11 mouse cellular contexts compared by ENCODE assay signal in genomic region chr5:127483955-127484659, GRCm38 (mm10).
DNase-seq lines count a peak whose midpoint lies in the region; ATAC-seq lines count a peak whose summit lies in the region.
"Had no signal": no experiment of that assay in that cellular context is flagged by ENCODE, and none has a peak within 500 bp of the region (broad histone marks: within the 10 kb centered on the region; RNA-seq: fewer than 3 reads in every experiment).

No protein-coding gene starts in this region.

- no peak overlapping the region for H3K4me3 ChIP-seq in hindbrain, embryonic 10.5 days
- H3K4me3 ChIP-seq in hindbrain, embryonic 12.5 days: no peak overlapping the region
- H3K4me3 ChIP-seq in midbrain, embryonic 10.5 days: no peak overlapping the region
- H3K4me3 ChIP-seq in midbrain, embryonic 11.5 days (ENCODE audit: low read depth, low read length): no peak overlapping the region
- H3K4me3 ChIP-seq in limb, embryonic 10.5 days: no peak overlapping the region; the same call in 1 of the 2 replicates
- no peak overlapping the region for H3K4me3 ChIP-seq in neural tube, embryonic 12.5 days
- H3K4me3 ChIP-seq: erythroblast, embryonic 14.5 days; liver, embryonic 15.5 days had no signal

- no peak overlapping the region for H3K4me2 ChIP-seq in hindbrain, embryonic 12.5 days (replicated peaks)
- H3K4me2 ChIP-seq in midbrain, embryonic 11.5 days: no peak overlapping the region
- H3K4me2 ChIP-seq in neural tube, embryonic 12.5 days (replicated peaks): peak overlapping the region; percentile 25

- ATAC-seq in hindbrain, embryonic 12.5 days (ENCODE audit: low FRiP score): no peak
- no peak for ATAC-seq in midbrain, embryonic 11.5 days (ENCODE audit: low FRiP score)
- ATAC-seq in neural tube, embryonic 12.5 days (ENCODE audit: low FRiP score, low read depth): no peak

- H3K27ac ChIP-seq in hindbrain, embryonic 10.5 days: peak overlapping the region; percentile 56; the same call in 1 of the 2 replicates
- H3K27ac ChIP-seq in hindbrain, embryonic 12.5 days: no peak overlapping the region
- peak overlapping the region; percentile 67 for H3K27ac ChIP-seq in midbrain, embryonic 10.5 days (replicated peaks)
- no peak overlapping the region for H3K27ac ChIP-seq in midbrain, embryonic 11.5 days (ENCODE audit: low read depth, low read length)
- peak overlapping the region; percentile 80 for H3K27ac ChIP-seq in limb, embryonic 10.5 days
- H3K27ac ChIP-seq in neural tube, embryonic 12.5 days: no peak overlapping the region
- H3K27ac ChIP-seq: liver, embryonic 15.5 days had no signal

- DNase-seq in hindbrain, embryonic 10.5 days (ENCODE audit: low spot score): no peak
- DNase-seq in midbrain, embryonic 10.5 days (ENCODE audit: low spot score): no peak
- DNase-seq in midbrain, embryonic 11.5 days (ENCODE audit: low spot score, missing footprints): no peak
- DNase-seq in limb, embryonic 10.5 days (ENCODE audit: low spot score): no peak
- DNase-seq in c-Kit-positive CD71-positive TER-119-positive erythroid progenitor cells, embryonic 14.5 days (ENCODE audit: low spot score): no peak
- DNase-seq in thymus, postnatal 25 days: no peak
- DNase-seq: gastrocnemius, postnatal 14 days had no signal

- peaks cover 7% of the 10 kb centered on the region; the same call in 1 of the 2 replicates for H3K9me3 ChIP-seq in hindbrain, embryonic 10.5 days
- H3K9me3 ChIP-seq in hindbrain, embryonic 12.5 days (replicated peaks): peaks cover 5% of the 10 kb centered on the region; the same call in 1 of the 2 replicates
- H3K9me3 ChIP-seq in midbrain, embryonic 10.5 days (replicated peaks): peaks cover 13% of the 10 kb centered on the region
- no peaks in the 10 kb centered on the region for H3K9me3 ChIP-seq in midbrain, embryonic 11.5 days (ENCODE audit: control insufficient read depth, low read length)
- H3K9me3 ChIP-seq in limb, embryonic 10.5 days (replicated peaks): no peaks in the 10 kb centered on the region
- H3K9me3 ChIP-seq in neural tube, embryonic 12.5 days: peaks cover 5% of the 10 kb centered on the region; the same call in 1 of the 2 replicates

- H3K4me1 ChIP-seq in hindbrain, embryonic 10.5 days (replicated peaks): peaks cover 22% of the 10 kb centered on the region
- peaks cover 20% of the 10 kb centered on the region for H3K4me1 ChIP-seq in hindbrain, embryonic 12.5 days
- peaks cover 24% of the 10 kb centered on the region for H3K4me1 ChIP-seq in midbrain, embryonic 10.5 days
- H3K4me1 ChIP-seq in midbrain, embryonic 11.5 days (ENCODE audit: control insufficient read depth, insufficient read depth, low read length): peaks cover 6% of the 10 kb centered on the region; the same call in 1 of the 2 replicates
- peaks cover 22% of the 10 kb centered on the region for H3K4me1 ChIP-seq in limb, embryonic 10.5 days
- H3K4me1 ChIP-seq in neural tube, embryonic 12.5 days: peaks cover 20% of the 10 kb centered on the region
- H3K4me1 ChIP-seq: liver, embryonic 15.5 days had no signal

- 48% methylated on average over 8 of the region's 8 CpGs for WGBS in hindbrain, embryonic 10.5 days
- 26% methylated on average over 8 of the region's 8 CpGs for WGBS in hindbrain, embryonic 12.5 days
- 63% methylated on average over 8 of the region's 8 CpGs for WGBS in midbrain, embryonic 10.5 days
- 59% methylated on average over 8 of the region's 8 CpGs for WGBS in midbrain, embryonic 11.5 days
- WGBS in limb, embryonic 10.5 days: 24% methylated on average over 8 of the region's 8 CpGs
- WGBS in neural tube, embryonic 12.5 days: 13% methylated on average over 8 of the region's 8 CpGs

- H3K36me3 ChIP-seq in hindbrain, embryonic 10.5 days: peaks cover 8% of the 10 kb centered on the region; the same call in 1 of the 2 replicates
- H3K36me3 ChIP-seq in hindbrain, embryonic 12.5 days: no peaks in the 10 kb centered on the region
- peaks cover 35% of the 10 kb centered on the region for H3K36me3 ChIP-seq in midbrain, embryonic 10.5 days
- no peaks in the 10 kb centered on the region for H3K36me3 ChIP-seq in midbrain, embryonic 11.5 days (ENCODE audit: control insufficient read depth, insufficient read depth, low read length)
- peaks cover 44% of the 10 kb centered on the region for H3K36me3 ChIP-seq in limb, embryonic 10.5 days
- H3K36me3 ChIP-seq in neural tube, embryonic 12.5 days: no peaks in the 10 kb centered on the region
- H3K36me3 ChIP-seq: liver, embryonic 15.5 days had no signal

- H3K9ac ChIP-seq in hindbrain, embryonic 12.5 days: no peak overlapping the region
- H3K9ac ChIP-seq in midbrain, embryonic 11.5 days (ENCODE audit: low read length): no peak overlapping the region
- H3K9ac ChIP-seq in neural tube, embryonic 12.5 days: no peak overlapping the region
- H3K9ac ChIP-seq: liver, embryonic 15.5 days had no signal

- H3K27me3 ChIP-seq in hindbrain, embryonic 10.5 days (ENCODE audit: insufficient read depth, poor library complexity, severe bottlenecking): peaks cover 5% of the 10 kb centered on the region
- peaks cover 7% of the 10 kb centered on the region; the same call in 1 of the 2 replicates for H3K27me3 ChIP-seq in hindbrain, embryonic 12.5 days
- peaks cover 8% of the 10 kb centered on the region for H3K27me3 ChIP-seq in midbrain, embryonic 10.5 days (ENCODE audit: low read depth, poor library complexity, severe bottlenecking)
- H3K27me3 ChIP-seq in midbrain, embryonic 11.5 days (ENCODE audit: control insufficient read depth, insufficient read depth, low read length): no peaks in the 10 kb centered on the region; the same call in 1 of the 2 replicates
- H3K27me3 ChIP-seq in limb, embryonic 10.5 days (ENCODE audit: low read depth, poor library complexity, severe bottlenecking): no peaks in the 10 kb centered on the region
- peaks cover 6% of the 10 kb centered on the region; the same call in 1 of the 2 replicates for H3K27me3 ChIP-seq in neural tube, embryonic 12.5 days (replicated peaks)
- H3K27me3 ChIP-seq: liver, embryonic 15.5 days had no signal

Comparison
In these comparisons a context has a peak if more than half of its experiments do, and no peak if none do; other contexts are left out.
1. H3K27ac ChIP-seq: peak in hindbrain, embryonic 10.5 days (single experiment), midbrain, embryonic 10.5 days (single experiment) and limb, embryonic 10.5 days (single experiment); none in hindbrain, embryonic 12.5 days (single experiment), midbrain, embryonic 11.5 days (single experiment) and neural tube, embryonic 12.5 days (single experiment).